Mouse (Mus musculus) embryonic facial prominence, embryonic 11.5 days (tissue): Measurements from ENCODE around the gene Cd47. TPM values are rescaled to one million over a fixed set of nuclear protein-coding genes. Genes with fewer than 3 reads are reported as not detected.

ENCODE experiments used
- ATAC-seq: fragments of 200-750 bp; cut with Nextera tagmentation; replicated peaks from 2 replicates; pipeline ENCODE4 v1.8.0; 2017; ENCODE audit warnings: low read depth; ENCODE audit not compliant: insufficient number of reproducible peaks, low FRiP score, low TSS enrichment
- DNase-seq: peaks from one replicate; pipeline ENCODE4 v3.0.0-alpha.2; 2015; ENCODE audit warnings: low spot score
- H3K27ac ChIP-seq: fragments of 300-500 bp; sonication (generic); replicated peaks from 2 replicates; pipeline ENCODE4 v1.5.1; 2014; ENCODE audit warnings: mild to moderate bottlenecking, low read depth, low read length, control low read depth
- H3K27me3 ChIP-seq: fragments of 300-500 bp; sonication (generic); 2 replicates; pipeline ENCODE4 v1.6.1; 2014; ENCODE audit warnings: mild to moderate bottlenecking, low read length, moderate library complexity, mixed read lengths; ENCODE audit not compliant: control insufficient read depth, insufficient read depth
- H3K36me3 ChIP-seq: fragments of 300-500 bp; sonication (generic); replicated peaks from 2 replicates; pipeline ENCODE4 v1.6.1; 2014; ENCODE audit warnings: low read depth, mild to moderate bottlenecking, low read length, moderate library complexity, mixed read lengths; ENCODE audit not compliant: control insufficient read depth, insufficient read depth
- H3K4me1 ChIP-seq: fragments of 300-500 bp; sonication (generic); 2 replicates; pipeline ENCODE4 v1.6.1; 2014; ENCODE audit warnings: low read length, mixed read lengths; ENCODE audit not compliant: control insufficient read depth, insufficient read depth
- H3K4me2 ChIP-seq: fragments of 300-500 bp; sonication (generic); 2 replicates; pipeline ENCODE4 v1.6.1; 2014; ENCODE audit warnings: low read depth, mild to moderate bottlenecking, control low read depth, low read length, moderate library complexity
- H3K4me3 ChIP-seq: fragments of 300-500 bp; sonication (generic); 2 replicates; pipeline ENCODE4 v1.5.1; 2014; ENCODE audit warnings: low read depth, low read length, control low read depth
- H3K9ac ChIP-seq: fragments of 300-500 bp; sonication (generic); replicated peaks from 2 replicates; pipeline ENCODE4 v1.6.1; 2014; ENCODE audit warnings: mild to moderate bottlenecking, control low read depth, low read length
- H3K9me3 ChIP-seq: fragments of 300-500 bp; sonication (generic); replicated peaks from 2 replicates; pipeline ENCODE4 v1.6.1; 2016; ENCODE audit warnings: mild to moderate bottlenecking, low read length, inconsistent platforms, mixed read lengths; ENCODE audit not compliant: control insufficient read depth
- WGBS: fragments of 180-500 bp; shearing (Covaris S2); extraction: QIAGEN DNeasy Blood & Tissue Kit; methylation state at CpG from one replicate; pipeline ENCODE4 v1.1.7; 2014; 5-methylcytosine and 5-hydroxymethylcytosine counted together
- polyA plus RNA-seq: library from polyadenylated mRNA; unstranded; fragments of >200 nt; fragmentation: Nextera tagmentation; extraction: Ambion mirVana; gene quantifications from 2 replicates; pipeline ENCODE4 v1.2.1, GENCODE M21; 2014

Gene Cd47
- polyA plus RNA-seq, 1 experiment from 2014 or later = 48.5 TPM

DNA sequence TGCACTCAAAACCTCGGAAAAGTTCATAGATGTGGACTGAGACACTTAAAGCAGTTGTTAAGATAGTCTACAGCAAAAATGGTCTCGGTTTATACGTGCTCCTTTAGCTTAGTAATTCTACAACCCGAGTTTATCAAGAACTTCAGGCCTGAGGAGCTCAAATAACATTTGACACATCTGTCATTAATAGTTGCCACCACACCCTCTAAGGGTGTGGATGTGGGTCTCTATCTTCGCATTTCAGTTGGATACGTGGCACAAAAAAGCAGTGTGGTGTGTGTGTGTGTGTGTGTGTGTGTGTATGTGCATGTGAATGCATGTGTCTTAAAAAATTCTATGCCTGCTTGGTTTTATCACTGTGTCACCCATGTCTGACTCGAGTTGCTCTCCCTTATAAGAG, 23.4 kb upstream of the Cd47 start:
- Histone ChIP-seq H3K4me1 (no peaks in the 10 kb centered on the region), H3K36me3 (no peaks in the 10 kb centered on the region), H3K9ac (no peak overlapping the region), H3K27ac (no peak overlapping the region), H3K9me3 (no peaks in the 10 kb centered on the region), H3K27me3 (no peaks in the 10 kb centered on the region), H3K4me2 (no peak overlapping the region), H3K4me3 (no peak overlapping the region)
- no peak for DNase-seq
- WGBS = 82% methylated on average over 7 of the region's 7 CpGs
- ATAC-seq = no peak

- H3K9me3 ChIP-seq = no peaks in the 10 kb centered on the region
- H3K27me3 ChIP-seq = no peaks in the 10 kb centered on the region
- H3K9ac ChIP-seq = no peak overlapping the region
- H3K4me1 ChIP-seq = no peaks in the 10 kb centered on the region
- no peak for DNase-seq
- WGBS = 87% methylated on average over 5 of the region's 5 CpGs
- no peak overlapping the region for H3K4me3 ChIP-seq
- H3K27ac ChIP-seq = no peak overlapping the region
- H3K4me2 ChIP-seq = no peak overlapping the region
- ATAC-seq = no peak
- no peaks in the 10 kb centered on the region for H3K36me3 ChIP-seq
Measured at GRCm38 (mm10) chr16:49781556-49782156, 18.7 kb upstream of the Cd47 start.

GRCm38 (mm10) chr16:49783369-49783768, 17.0 kb upstream of the Cd47 start:
- no peak for ATAC-seq
- no peak overlapping the region for H3K9ac ChIP-seq
- no peaks in the 10 kb centered on the region for H3K9me3 ChIP-seq
- H3K4me3 ChIP-seq = no peak overlapping the region
- no peak for DNase-seq
- no peaks in the 10 kb centered on the region for H3K27me3 ChIP-seq
- no peaks in the 10 kb centered on the region for H3K36me3 ChIP-seq
- no peak overlapping the region for H3K4me2 ChIP-seq
- H3K4me1 ChIP-seq = no peaks in the 10 kb centered on the region
- no peak overlapping the region for H3K27ac ChIP-seq

- Histone ChIP-seq H3K9ac (no peak overlapping the region), H3K27me3 (no peaks in the 10 kb centered on the region), H3K4me1 (no peaks in the 10 kb centered on the region), H3K36me3 (no peaks in the 10 kb centered on the region), H3K4me2 (no peak overlapping the region), H3K4me3 (no peak overlapping the region), H3K9me3 (no peaks in the 10 kb centered on the region), H3K27ac (no peak overlapping the region)
- DNase-seq = no peak
- ATAC-seq = no peak
- WGBS = 73% methylated on average over 6 of the region's 6 CpGs
Measured at GRCm38 (mm10) chr16:49786116-49786515, 14.2 kb upstream of the Cd47 start.

GRCm38 (mm10) chr16:49787714-49788113, 12.6 kb upstream of the Cd47 start:
- Histone ChIP-seq H3K36me3 (no peaks in the 10 kb centered on the region), H3K4me1 (no peaks in the 10 kb centered on the region), H3K9me3 (no peaks in the 10 kb centered on the region), H3K27ac (no peak overlapping the region), H3K27me3 (no peaks in the 10 kb centered on the region), H3K4me3 (no peak overlapping the region), H3K9ac (no peak overlapping the region), H3K4me2 (no peak overlapping the region)
- 89% methylated on average over 5 of the region's 5 CpGs for WGBS
- DNase-seq (no peak), ATAC-seq (no peak)

GRCm38 (mm10) chr16:49790575-49791465, 9.5 kb upstream of the Cd47 start:
- ATAC-seq (no peak), DNase-seq (no peak)
- Histone ChIP-seq H3K4me2 (no peak overlapping the region), H3K4me3 (no peak overlapping the region), H3K9me3 (no peaks in the 10 kb centered on the region), H3K36me3 (no peaks in the 10 kb centered on the region), H3K9ac (no peak overlapping the region), H3K4me1 (no peaks in the 10 kb centered on the region), H3K27me3 (no peaks in the 10 kb centered on the region), H3K27ac (no peak overlapping the region)
- WGBS = 91% methylated on average over 9 of the region's 9 CpGs

GRCm38 (mm10) chr16:49792446-49792878, 7.9 kb upstream of the Cd47 start:
- 78% methylated on average over 9 of the region's 9 CpGs for WGBS
- no peak overlapping the region for H3K4me2 ChIP-seq
- ATAC-seq = no peak
- no peaks in the 10 kb centered on the region for H3K9me3 ChIP-seq
- no peak overlapping the region for H3K27ac ChIP-seq
- no peak overlapping the region for H3K9ac ChIP-seq
- no peaks in the 10 kb centered on the region for H3K27me3 ChIP-seq
- H3K4me1 ChIP-seq = no peaks in the 10 kb centered on the region
- H3K4me3 ChIP-seq = no peak overlapping the region
- no peaks in the 10 kb centered on the region for H3K36me3 ChIP-seq
- no peak for DNase-seq

DNA sequence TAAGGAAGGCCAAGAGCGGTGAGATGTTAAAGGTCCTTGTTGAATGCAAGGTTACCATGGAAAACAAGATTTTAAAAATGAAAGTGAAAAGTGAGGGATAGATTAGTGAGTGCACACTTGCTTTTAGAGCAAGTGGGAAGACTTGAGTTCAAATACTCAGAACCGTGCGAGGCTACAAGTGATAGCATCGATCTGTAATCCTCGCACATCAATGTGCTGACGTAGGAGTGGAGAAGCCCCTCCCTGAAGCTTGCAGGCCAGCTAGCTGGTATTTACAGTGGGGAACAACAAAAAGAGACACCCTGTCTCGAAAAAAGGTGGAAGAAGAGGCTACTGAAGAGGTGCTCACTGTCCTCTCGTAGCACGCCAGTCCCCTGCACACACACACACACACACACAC, 6.7 kb upstream of the Cd47 start:
- 89% methylated on average over 9 of the region's 9 CpGs for WGBS
- Histone ChIP-seq H3K4me2 (no peak overlapping the region), H3K27me3 (no peaks in the 10 kb centered on the region), H3K4me3 (no peak overlapping the region), H3K9ac (no peak overlapping the region), H3K9me3 (no peaks in the 10 kb centered on the region), H3K27ac (no peak overlapping the region), H3K4me1 (no peaks in the 10 kb centered on the region), H3K36me3 (no peaks in the 10 kb centered on the region)
- DNase-seq (no peak), ATAC-seq (no peak)
